Mouse (Mus musculus) bone marrow macrophage, adult 2 months (primary cell): ENCODE results near the gene Usp50.

Experiments used
- CTCF ChIP-seq: IDR thresholded peaks from 2 replicates; pipeline ENCODE4 v1.5.1; 2012; ENCODE audit warnings: low read depth, mild to moderate bottlenecking, low read length, moderate library complexity
- POLR2A ChIP-seq: IDR thresholded peaks from 2 replicates; pipeline ENCODE4 v1.6.1; 2012; ENCODE audit warnings: mild to moderate bottlenecking, low read depth, low read length, borderline replicate concordance

DNA sequence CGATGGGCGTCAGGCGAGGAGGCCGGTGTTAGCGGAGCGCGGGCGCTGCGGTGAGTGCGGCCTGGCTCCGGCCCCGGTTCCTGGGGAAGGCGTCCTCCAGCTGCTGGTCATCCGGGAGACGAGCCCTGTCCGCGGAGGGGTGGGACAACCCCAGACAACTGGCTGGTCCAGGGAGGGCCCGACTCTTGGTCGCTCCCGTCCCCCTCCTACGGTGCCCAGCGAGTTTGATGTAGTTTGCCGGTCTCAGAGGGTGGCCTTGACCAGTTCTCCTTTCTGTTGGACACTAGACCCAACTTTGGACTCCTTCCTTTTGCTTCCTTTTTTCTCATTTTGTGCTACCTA, 75.9 kb downstream of the Usp50 start:
- no peak for TF ChIP-seq POLR2A
- TF ChIP-seq CTCF: no peak
